Mouse (Mus musculus) heart, postnatal 14 days (tissue): ENCODE results near the gene Hspa1l. TPM values are rescaled to one million over a fixed set of nuclear protein-coding genes. Genes with fewer than 3 reads are reported as not detected.

Source experiments
- DNase-seq, 2 experiments: peaks; one replicate each; pipeline ENCODE4 v3.0.0; 2021 to 2022
- intact Hi-C: fragments of 180-260 bp; cut with DNase I; formaldehyde crosslinking; loops from one replicate; pipeline ENCODE4 v1.15.1; 2025
- total RNA-seq, 2 experiments: library from RNA; stranded (reverse); gene quantifications; 2 replicates each; pipeline ENCODE4 v1.2.3; 2021

Hspa1l gene
- total RNA-seq, 2 experiments from 2014 or later = 2.7 to 4.7 TPM

DNA sequence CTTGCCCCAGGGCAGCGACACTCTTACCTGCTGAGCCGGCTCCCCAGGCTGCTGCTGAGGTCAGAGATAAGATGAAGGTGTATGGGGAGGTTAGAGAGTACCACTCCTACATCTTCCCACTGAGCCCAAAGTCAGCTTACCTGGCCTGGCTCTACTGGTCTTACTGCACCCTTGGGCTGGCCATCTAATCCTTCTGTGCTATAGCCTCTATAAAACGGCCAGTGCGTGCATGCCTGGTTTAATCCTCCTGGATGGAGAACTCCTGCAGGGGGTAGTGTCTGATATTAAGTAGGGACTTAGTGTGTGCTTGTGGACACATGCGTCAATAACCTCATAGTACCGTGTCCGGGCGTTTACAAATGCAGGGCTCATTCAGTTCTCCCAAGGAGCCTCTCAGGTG, 48.0 kb downstream of the Hspa1l start:
- no peak for DNase-seq
- intact Hi-C loops = loop anchor here (2.0 kb wide), 1 partner anchor 58 kb away; the partner anchor contains the start of gene Ly6g6d

DNA sequence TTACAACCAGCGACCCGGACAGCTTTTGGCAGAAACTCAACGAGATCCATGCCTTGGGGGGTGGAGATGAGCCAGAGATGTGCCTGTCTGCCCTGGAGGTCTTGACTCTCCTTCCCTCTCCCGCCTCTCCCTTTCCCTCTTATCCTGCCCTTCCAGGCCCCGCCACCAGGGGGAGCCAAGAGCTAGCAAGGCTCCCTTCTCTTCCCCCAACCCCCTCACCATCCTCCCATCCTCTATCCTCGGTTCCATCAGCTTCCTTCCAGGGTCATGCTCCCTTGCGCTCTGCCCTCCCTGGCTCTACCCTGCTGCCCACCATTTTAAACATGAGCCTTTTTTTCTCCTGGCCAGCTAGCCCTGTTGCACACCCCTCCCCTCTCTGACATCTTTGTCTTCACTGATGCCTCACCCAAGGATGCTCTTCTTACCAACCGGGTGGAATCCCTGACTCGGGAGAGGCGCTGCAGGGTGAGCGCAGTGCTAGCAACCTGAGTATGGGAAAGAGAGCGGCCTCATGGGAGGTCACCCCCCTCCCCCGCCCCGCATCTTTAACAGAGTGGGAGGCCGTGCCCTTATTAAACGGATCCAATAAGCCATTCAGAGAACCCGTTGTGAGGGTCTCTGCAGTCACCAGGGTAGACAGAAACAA, 48.8 kb downstream of the Hspa1l start:
- intact Hi-C loops = loop anchor here (1.0 to 2.0 kb wide), 2 partner anchors 58 to 85 kb away; partner anchors contain the start of gene Ly6g6d

GRCm38 (mm10) chr17:35021842-35022477, 49.5 kb downstream of the Hspa1l start:
- DNase-seq = peak in 1 of 2 experiments; percentile 32
- intact Hi-C loops = loop anchor here (1.0 to 2.0 kb wide), 4 partner anchors 23 to 84 kb away; partner anchors contain the start of genes Ddah2 and Ly6g6d

More for the DNA sequence above, 48.8 kb downstream of the Hspa1l start:
- peak; percentile 89 to 94 for DNase-seq

- no peak for DNase-seq
- intact Hi-C loops = loop anchor here (1.0 to 2.0 kb wide), 2 partner anchors 22 to 37 kb away; partner anchors contain the start of gene Ddah2
These were observed 50.1 kb downstream of the Hspa1l start for GRCm38 (mm10) chr17:35022541-35023060.

DNA sequence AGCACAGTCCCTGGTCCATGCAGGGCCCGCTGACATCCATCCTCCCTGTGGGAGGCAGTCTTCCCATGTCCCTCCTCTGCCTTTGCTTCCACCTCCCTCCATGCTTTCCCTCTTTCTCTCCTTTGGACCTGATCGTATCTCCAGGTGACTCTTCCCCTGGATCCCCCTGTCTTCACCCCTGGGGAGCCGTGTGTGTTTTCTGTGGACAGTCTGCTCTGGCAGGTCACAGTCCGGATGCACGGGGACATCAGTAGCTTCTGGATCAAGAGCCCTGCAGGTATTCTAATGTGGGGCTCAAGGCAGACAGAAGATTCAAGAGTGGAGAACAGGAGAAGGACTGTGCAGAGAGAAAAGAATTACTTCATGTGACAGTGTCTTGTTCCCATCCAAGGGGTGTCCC, 50.7 kb downstream of the Hspa1l start:
- intact Hi-C loops = loop anchor here (2.0 kb wide), 1 partner anchor 22 kb away; no protein-coding TSS in a partner anchor
- DNase-seq = no peak

DNA sequence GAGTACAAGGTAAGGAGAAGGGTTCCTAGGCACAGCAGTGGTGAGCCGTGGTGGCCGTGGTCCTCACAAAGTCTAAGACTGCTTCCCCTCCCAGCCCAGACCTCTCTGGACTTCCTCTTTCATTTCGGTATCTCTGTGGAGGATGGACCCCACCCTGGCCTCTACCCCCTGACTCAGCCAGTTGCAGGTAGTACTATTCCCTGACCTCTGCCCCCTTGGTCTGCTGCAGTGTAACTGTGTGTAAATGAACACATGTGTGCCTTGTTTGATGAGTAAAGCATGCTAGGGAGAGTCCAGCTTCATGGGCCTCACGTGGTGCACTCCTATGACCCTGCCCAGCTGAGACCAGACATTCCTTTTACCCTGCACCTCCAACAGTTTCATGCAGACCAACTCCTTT, 51.3 kb downstream of the Hspa1l start:
- intact Hi-C loops = loop anchor here (2.0 kb wide), 1 partner anchor 21 kb away; no protein-coding TSS in a partner anchor
- DNase-seq = no peak

DNA sequence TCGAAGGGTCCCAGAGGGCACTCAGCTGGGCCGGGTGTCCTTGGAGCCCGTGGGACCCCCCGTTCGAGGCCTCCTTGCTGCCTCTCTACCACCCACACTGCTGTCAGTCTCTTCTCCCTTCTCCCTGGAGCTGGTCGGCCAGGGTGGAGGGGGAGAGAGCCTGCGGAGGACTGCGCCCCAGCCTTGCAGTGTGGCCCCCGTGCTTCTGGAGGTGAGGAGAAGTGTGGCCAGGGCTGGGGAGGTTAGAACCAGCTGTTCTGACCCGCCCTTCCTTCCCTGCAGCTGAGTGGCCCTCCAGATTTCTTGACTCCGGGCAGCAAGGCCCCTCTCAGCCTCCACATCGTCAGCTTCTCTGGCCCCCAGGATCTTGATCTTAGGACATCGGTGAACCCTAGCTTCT, 51.8 kb downstream of the Hspa1l start:
- no peak for DNase-seq
- intact Hi-C loops = no loop called here

- intact Hi-C loops = no loop called here
These were observed 52.4 kb downstream of the Hspa1l start for GRCm38 (mm10) chr17:35024691-35025488.

GRCm38 (mm10) chr17:35026206-35026605, 53.7 kb downstream of the Hspa1l start:
- no peak for DNase-seq

More at GRCm38 (mm10) chr17:35024691-35025488, 52.4 kb downstream of the Hspa1l start:
- no peak for DNase-seq

DNA sequence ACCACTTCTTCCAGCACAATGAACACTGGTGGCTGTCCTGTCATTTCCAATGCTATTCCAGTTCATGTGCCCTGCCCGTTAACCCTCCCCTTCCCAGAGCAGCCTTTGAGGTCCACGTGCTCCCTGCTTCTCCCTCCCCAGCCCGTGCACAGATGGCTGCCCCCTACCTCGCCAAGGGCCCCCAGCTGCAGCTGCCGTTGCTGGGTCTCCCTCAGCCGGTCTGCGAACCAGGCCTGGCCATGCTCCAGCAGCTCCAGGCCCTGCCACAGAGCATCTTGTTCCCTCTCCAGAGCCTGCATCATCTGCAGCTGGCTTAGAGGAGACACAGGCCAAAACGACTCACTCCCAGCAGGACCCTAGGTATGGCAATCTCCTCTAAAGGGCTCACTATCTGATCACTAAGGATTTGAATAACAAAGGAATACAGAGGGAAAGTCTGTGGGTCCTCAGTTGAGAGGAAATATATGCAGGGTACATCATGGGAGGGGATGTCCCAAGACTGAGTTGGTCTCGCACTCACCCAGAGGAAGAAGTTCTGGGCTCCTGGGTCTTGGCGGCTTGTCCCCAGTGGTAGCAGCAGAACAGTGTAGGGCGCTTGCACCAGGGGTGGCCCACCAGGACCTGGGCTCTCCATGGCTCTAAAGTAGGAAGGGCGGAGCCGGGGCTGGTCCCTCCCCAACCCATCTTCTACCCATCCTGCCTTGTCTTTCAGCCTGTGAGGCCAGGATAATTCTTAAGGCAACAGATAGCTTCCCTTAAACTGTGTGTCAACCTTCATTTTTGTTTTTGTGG, 55.0 kb downstream of the Hspa1l start, which contains the start of gene Sapcd1:
Sapcd1 (minus strand) TSS at position 740 of the 792 bp plus-strand sequence.
- intact Hi-C loops = no loop called here
- peak; percentile 52 to 65 for DNase-seq

More at GRCm38 (mm10) chr17:35026206-35026605, 53.7 kb downstream of the Hspa1l start:
- intact Hi-C loops = no loop called here

DNA sequence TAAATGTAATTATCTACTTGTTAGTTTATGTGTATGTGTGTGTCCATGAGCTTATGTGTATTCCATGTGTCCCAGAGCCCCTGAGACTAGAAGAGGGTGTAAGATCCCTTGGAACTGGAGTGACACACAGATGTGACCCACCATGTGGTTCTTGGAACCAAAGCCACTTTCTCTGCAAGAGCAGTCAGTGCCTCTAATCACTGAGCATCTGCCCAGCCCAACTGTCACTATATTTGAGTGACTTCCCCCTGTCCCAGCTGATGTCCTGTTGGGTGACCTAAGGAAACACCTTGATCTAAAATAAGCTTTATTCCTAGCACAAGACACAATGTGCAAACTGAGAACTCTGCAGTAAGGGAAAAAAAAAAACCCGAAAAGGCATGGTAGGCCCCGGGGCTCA, 55.8 kb downstream of the Hspa1l start:
- no peak for DNase-seq
- intact Hi-C loops = no loop called here

Other genes starting within 250 kb of the Hspa1l start
- gene C4b, start 228.8 kb upstream of the Hspa1l start, total RNA-seq = 10 to 100 TPM; 17.9 to 21.3 TPM
- not detected for gene Cyp21a1, start 168.1 kb upstream of the Hspa1l start, total RNA-seq
- 10 to 100 TPM; 10.7 to 13.5 TPM for gene Stk19, start 135.8 kb upstream of the Hspa1l start, total RNA-seq
- gene Dxo, start 135.7 kb upstream of the Hspa1l start, total RNA-seq = 10 to 100 TPM; 17.5 to 18.2 TPM
- gene Skiv2l, start 122.5 kb upstream of the Hspa1l start, total RNA-seq = 10 to 100 TPM; 25.0 to 25.4 TPM
- gene Nelfe, start 122.3 kb upstream of the Hspa1l start, total RNA-seq = 10 to 100 TPM; 13.1 to 15.5 TPM
- gene Cfb, start 110.2 kb upstream of the Hspa1l start, total RNA-seq = 1 to 10 TPM; 6.3 to 7.8 TPM
- 1 to 10 TPM; 5.1 to 6.1 TPM for gene Zbtb12, start 93.2 kb upstream of the Hspa1l start, total RNA-seq
- not detected for gene Gm20547, start 90.7 kb upstream of the Hspa1l start, total RNA-seq
- gene C2, start 74.4 kb upstream of the Hspa1l start, total RNA-seq = 1 to 10 TPM; 4.3 to 6.0 TPM
- gene Ehmt2, start 74.2 kb upstream of the Hspa1l start, total RNA-seq = 10 to 100 TPM; 45.2 to 49.4 TPM
- gene Slc44a4, start 58.2 kb upstream of the Hspa1l start, total RNA-seq = under 1 TPM in 1 of 2 experiments, not detected in 1; 0.17 TPM
- 10 to 100 TPM; 14.0 to 14.6 TPM for gene Neu1, start 41.5 kb upstream of the Hspa1l start, total RNA-seq
- 1 to 10 TPM; 3.8 to 3.9 TPM for gene Hspa1b, start 13.5 kb upstream of the Hspa1l start, total RNA-seq
- not detected for gene Gm20481, start 2.8 kb upstream of the Hspa1l start, total RNA-seq
- gene Hspa1a, start 547 bp upstream of the Hspa1l start, total RNA-seq = 1 to 10 TPM; 2.3 to 3.3 TPM
- gene Lsm2, start 9.2 kb downstream of the Hspa1l start, total RNA-seq = 10 to 100 TPM; 19.2 to 25.0 TPM
- 10 to 100 TPM; 24.5 to 26.0 TPM for gene Vars, start 28.3 kb downstream of the Hspa1l start, total RNA-seq
- 1 to 10 TPM; 5.3 to 5.9 TPM for gene Vwa7, start 43.9 kb downstream of the Hspa1l start, total RNA-seq
- under 1 TPM; 0.34 to 0.48 TPM for gene Sapcd1, start 55.3 kb downstream of the Hspa1l start, total RNA-seq
- gene Msh5, start 74.0 kb downstream of the Hspa1l start, total RNA-seq = 1 to 10 TPM; 1.6 to 2.0 TPM
- gene Clic1, start 77.3 kb downstream of the Hspa1l start, total RNA-seq = 10 to 100 TPM; 61.6 to 72.9 TPM
- 10 to 100 TPM; 49.3 to 50.0 TPM for gene Ddah2, start 86.3 kb downstream of the Hspa1l start, total RNA-seq
- gene Ly6g6c, start 92.7 kb downstream of the Hspa1l start, total RNA-seq = not detected
- under 1 TPM; 0.61 to 0.74 TPM for gene Mpig6b, start 93.5 kb downstream of the Hspa1l start, total RNA-seq
- gene Ly6g6e, start 104.2 kb downstream of the Hspa1l start, total RNA-seq = not detected
- gene Ly6g6d, start 105.4 kb downstream of the Hspa1l start, total RNA-seq = 1 to 10 TPM in 1 of 2 experiments, under 1 TPM in 1; 0.67 to 3.3 TPM
- gene Ly6g6f, start 112.9 kb downstream of the Hspa1l start, total RNA-seq = not detected
- 10 to 100 TPM; 53.7 to 56.7 TPM for gene Abhd16a, start 116.6 kb downstream of the Hspa1l start, total RNA-seq
- gene Ly6g5c, start 135.6 kb downstream of the Hspa1l start, total RNA-seq = not detected
- under 1 TPM in 1 of 2 experiments, not detected in 1; 0.41 TPM for gene Ly6g5b, start 142.7 kb downstream of the Hspa1l start, total RNA-seq
- gene Gpank1, start 148.8 kb downstream of the Hspa1l start, total RNA-seq = 1 to 10 TPM; 7.0 to 7.7 TPM
- gene Csnk2b, start 149.3 kb downstream of the Hspa1l start, total RNA-seq = 100 to 1,000 TPM; 172 to 176 TPM
- gene D17H6S53E, start 153.7 kb downstream of the Hspa1l start, total RNA-seq = 10 to 100 TPM; 28.0 to 29.6 TPM
- gene Apom, start 159.3 kb downstream of the Hspa1l start, total RNA-seq = not detected
- gene Bag6, start 162.5 kb downstream of the Hspa1l start, total RNA-seq = 100 to 1,000 TPM; 237 to 245 TPM
- 100 to 1,000 TPM; 148 to 174 TPM for gene Prrc2a, start 192.2 kb downstream of the Hspa1l start, total RNA-seq
- 1 to 10 TPM; 1.4 to 2.8 TPM for gene Aif1, start 203.4 kb downstream of the Hspa1l start, total RNA-seq
- gene Lst1, start 215.7 kb downstream of the Hspa1l start, total RNA-seq = 1 to 10 TPM; 3.8 to 4.0 TPM
- 1 to 10 TPM; 1.2 to 3.8 TPM for gene Ltb, start 221.7 kb downstream of the Hspa1l start, total RNA-seq
- under 1 TPM; 0.29 to 0.39 TPM for gene Tnf, start 229.3 kb downstream of the Hspa1l start, total RNA-seq
- gene Lta, start 232.6 kb downstream of the Hspa1l start, total RNA-seq = under 1 TPM in 1 of 2 experiments, not detected in 1; 0.20 TPM
- gene Gm16181, start 248.1 kb downstream of the Hspa1l start, total RNA-seq = under 1 TPM in 1 of 2 experiments, not detected in 1; 0.71 TPM